ENCODE assay signal across 17 mouse cellular contexts in the genomic region with DNA sequence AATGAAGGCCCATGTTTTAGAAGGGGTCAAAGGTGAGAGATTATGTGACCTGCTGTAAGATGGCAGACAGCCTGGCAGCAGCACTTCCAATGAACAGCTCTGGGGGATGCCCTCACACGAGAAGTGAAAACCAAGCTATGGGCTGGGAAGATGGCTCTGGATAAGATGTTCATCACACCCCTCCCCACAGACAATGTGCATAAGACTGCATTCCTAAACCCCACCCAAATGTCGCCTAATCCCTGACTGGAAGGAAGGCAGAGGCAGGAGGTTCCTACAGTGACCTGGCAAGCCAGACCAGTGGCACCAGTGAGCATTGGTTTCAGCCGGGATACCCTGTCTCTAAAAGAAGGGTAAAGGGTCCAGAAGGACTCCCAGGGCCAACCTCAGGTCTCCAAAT.
"Had no signal": no experiment of that assay in that cellular context is flagged by ENCODE, and none has a peak within 500 bp of the region (broad histone marks: within the 10 kb centered on the region; RNA-seq: fewer than 3 reads in every experiment).

No protein-coding gene starts in this region.

- DNase-seq: liver, postnatal 0 days; lung, adult 2 months; lung, postnatal 14 days; lung, postnatal 36 days; midbrain, embryonic 14.5 days; right cerebral cortex, postnatal 14 days; thymus, adult 2 months; thymus, postnatal 25 days; thymus, postnatal 4 days had no signal

- H3K36me3 ChIP-seq: stomach, embryonic 15.5 days had no signal

- ATAC-seq: liver, postnatal 0 days; lung, postnatal 0 days had no signal

- H3K27ac ChIP-seq: lung, embryonic 15.5 days; macrophage; neural tube, embryonic 12.5 days; stomach, embryonic 15.5 days; stomach, postnatal 0 days had no signal

- H3K27me3 ChIP-seq: lung, embryonic 15.5 days; megakaryocyte, embryonic 14.5 days; neural tube, embryonic 12.5 days; stomach, embryonic 15.5 days had no signal

- H3K9ac ChIP-seq: liver, postnatal 0 days; lung, embryonic 15.5 days; midbrain, embryonic 12.5 days; neural tube, embryonic 12.5 days; stomach, embryonic 15.5 days had no signal

- H3K9me3 ChIP-seq: lung, embryonic 15.5 days; midbrain, embryonic 12.5 days; neural tube, embryonic 12.5 days; stomach, embryonic 15.5 days had no signal

- H3K4me2 ChIP-seq: lung, embryonic 15.5 days; midbrain, embryonic 12.5 days; neural tube, embryonic 12.5 days; stomach, embryonic 15.5 days had no signal

- H3K4me3 ChIP-seq: lung, embryonic 15.5 days; megakaryocyte, embryonic 14.5 days; midbrain, embryonic 12.5 days; neural tube, embryonic 12.5 days; stomach, embryonic 15.5 days had no signal

- H3K4me1 ChIP-seq: megakaryocyte, embryonic 14.5 days; stomach, embryonic 15.5 days had no signal
